Mouse (Mus musculus) megakaryocyte-erythroid progenitor cell, adult 5 weeks (primary cell): ENCODE measurements around the gene Dnm1. TPM values are rescaled to one million over a fixed set of nuclear protein-coding genes. Genes with fewer than 3 reads are reported as not detected.

Source experiments
- polyA plus RNA-seq: library from polyadenylated mRNA; stranded (reverse); fragments of >175 nt; gene quantifications from 2 replicates; pipeline ENCODE4 v1.2.3, GENCODE M21; 2012

The Dnm1 gene
- 0.74 and 0.85 TPM in 2 replicates for polyA plus RNA-seq

GRCm38 (mm10) chr2:32353007-32353542, at the start of gene Dnm1:
Dnm1 (minus strand) TSS chr2:32353338.

GRCm38 (mm10) chr2:32395484-32395945, 42.4 kb upstream of the Dnm1 start, which contains the start of gene Ptges2:
Ptges2 (plus strand) TSS chr2:32395896.

GRCm38 (mm10) chr2:32387706-32388490, 34.8 kb upstream of the Dnm1 start, which contains the start of gene Lcn2:
Lcn2 (minus strand) TSS chr2:32388252.

GRCm38 (mm10) chr2:32381775-32382223, 28.7 kb upstream of the Dnm1 start, which contains the start of gene 1110008P14Rik:
1110008P14Rik (minus strand) TSS chr2:32381938.

GRCm38 (mm10) chr2:32352151-32353006, 759 bp downstream of the Dnm1 start, which contains the start of gene Ciz1:
Ciz1 (plus strand) TSS chr2:32352327.

GRCm38 (mm10) chr2:32287923-32288367, 65.2 kb downstream of the Dnm1 start, which contains the start of gene Swi5:
Swi5 (minus strand) TSS chr2:32288075.

GRCm38 (mm10) chr2:32287334-32287840, 65.8 kb downstream of the Dnm1 start, which contains the start of gene Golga2:
Golga2 (plus strand) TSS chr2:32287384.

GRCm38 (mm10) chr2:32259657-32260417, 93.3 kb downstream of the Dnm1 start, which contains the start of gene Uck1:
Uck1 (minus strand) TSS chr2:32260159.

Other genes starting within 250 kb of the Dnm1 start
- 51.0 and 68.3 TPM in 2 replicates for gene Prrc2b, start 202.3 kb downstream of the Dnm1 start, polyA plus RNA-seq
- gene Pomt1, start 116.7 kb downstream of the Dnm1 start, polyA plus RNA-seq = 25.3 and 27.2 TPM in 2 replicates
- 76.4 and 86.0 TPM in 2 replicates for gene Uck1, start 93.2 kb downstream of the Dnm1 start, polyA plus RNA-seq
- gene Golga2, start 66.0 kb downstream of the Dnm1 start, polyA plus RNA-seq = 31.1 and 37.8 TPM in 2 replicates
- gene Swi5, start 65.3 kb downstream of the Dnm1 start, polyA plus RNA-seq = 327 and 356 TPM in 2 replicates
- 331 and 409 TPM in 2 replicates for gene Ciz1, start 1.0 kb downstream of the Dnm1 start, polyA plus RNA-seq
- 47.1 and 56.7 TPM in 2 replicates for gene 1110008P14Rik, start 28.6 kb upstream of the Dnm1 start, polyA plus RNA-seq
- 344 and 392 TPM in 2 replicates for gene Lcn2, start 34.9 kb upstream of the Dnm1 start, polyA plus RNA-seq
- 5.8 and 6.1 TPM in 2 replicates for gene Ptges2, start 42.6 kb upstream of the Dnm1 start, polyA plus RNA-seq
- gene Naif1, start 97.1 kb upstream of the Dnm1 start, polyA plus RNA-seq = 3.2 and 6.1 TPM in 2 replicates
- gene Slc25a25, start 98.1 kb upstream of the Dnm1 start, polyA plus RNA-seq = 21.5 and 26.0 TPM in 2 replicates
- gene Fam102a, start 182.0 kb upstream of the Dnm1 start, polyA plus RNA-seq = 11.1 and 12.4 TPM in 2 replicates
- 7.6 and 9.2 TPM in 2 replicates for gene Dpm2, start 217.5 kb upstream of the Dnm1 start, polyA plus RNA-seq
- 0.05 TPM in 1 of 2 replicates, not detected in the other for gene Pip5kl1, start 221.5 kb upstream of the Dnm1 start, polyA plus RNA-seq
- gene 9430097D07Rik, start 222.3 kb upstream of the Dnm1 start, polyA plus RNA-seq = not detected in 2 replicates
- gene St6galnac4, start 233.8 kb upstream of the Dnm1 start, polyA plus RNA-seq = 50.3 and 53.0 TPM in 2 replicates
- 45.6 and 49.4 TPM in 2 replicates for gene St6galnac6, start 246.4 kb upstream of the Dnm1 start, polyA plus RNA-seq